Mouse (Mus musculus) bone marrow macrophage, adult 2 months (primary cell): ENCODE data around the gene Pus10.

Experiments
- CTCF ChIP-seq: IDR thresholded peaks from 2 replicates; pipeline ENCODE4 v1.5.1; 2012; ENCODE audit warnings: low read depth, mild to moderate bottlenecking, low read length, moderate library complexity
- POLR2A ChIP-seq: IDR thresholded peaks from 2 replicates; pipeline ENCODE4 v1.6.1; 2012; ENCODE audit warnings: mild to moderate bottlenecking, low read depth, low read length, borderline replicate concordance

DNA sequence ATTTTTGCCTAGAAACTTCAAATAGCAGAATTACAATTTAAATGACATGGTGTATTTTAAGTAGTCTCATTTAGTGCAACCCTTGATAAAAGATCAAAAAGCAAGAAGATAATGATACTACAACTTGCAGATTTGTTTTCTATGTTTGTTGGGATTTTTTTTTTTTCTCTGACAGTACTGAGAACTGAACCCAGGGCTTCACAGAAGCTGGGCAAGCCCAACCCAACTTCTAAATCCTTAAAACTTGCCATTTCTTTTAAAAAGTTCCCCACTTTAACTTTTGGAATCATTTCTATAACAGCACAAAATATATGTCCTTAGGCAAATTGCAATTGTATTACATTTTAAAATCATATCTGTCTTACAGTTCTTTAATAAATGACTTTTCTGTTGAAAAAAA, 103.6 kb downstream of the Pus10 start:
- TF ChIP-seq CTCF (no peak), POLR2A (no peak)
